Mouse (Mus musculus): ENCODE data around the gene Igsf8. TPM values are rescaled to one million over a fixed set of nuclear protein-coding genes. Genes with fewer than 3 reads are reported as not detected.

Igsf8 gene
- polyA plus RNA-seq, 1 experiment from 2014 or later = 45.4 TPM

DNA sequence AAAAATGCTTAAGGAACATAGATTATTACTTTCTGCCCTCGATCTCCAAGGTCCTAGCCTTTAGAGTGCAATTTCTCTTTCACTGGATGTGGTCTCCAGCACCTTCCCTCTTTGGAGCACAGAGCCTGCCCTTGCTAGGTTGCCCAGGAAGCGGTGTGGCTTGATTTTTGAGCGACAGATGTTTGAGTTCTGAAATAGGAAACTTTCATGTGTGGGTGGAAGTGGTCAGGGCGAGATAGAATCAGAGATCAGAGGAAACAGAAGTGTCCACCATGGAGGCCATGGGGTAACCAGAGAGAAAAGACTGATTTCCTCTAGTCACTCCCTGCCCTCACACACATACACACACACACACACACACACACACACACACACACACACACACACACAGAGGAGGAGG is 44.8 kb downstream of the Igsf8 start:
- Histone ChIP-seq H3K27me3 (no peaks in the 10 kb centered on the region), H3K9me3 (no peaks in the 10 kb centered on the region), H3K36me3 (no peaks in the 10 kb centered on the region), H3K9ac (no peak overlapping the region), H3K4me1 (peaks cover 16% of the 10 kb centered on the region), H3K4me3 (no peak overlapping the region), H3K27ac (peak overlapping the region; percentile 12; the same call in 1 of the 2 replicates), H3K4me2 (replicated peaks) (no peak overlapping the region)
- WGBS = 79% methylated on average over 4 of the region's 4 CpGs
- no peak for ATAC-seq (ENCODE audit: insufficient number of reproducible peaks, insufficient read depth, low FRiP score, low TSS enrichment)

- Histone ChIP-seq H3K27me3 (no peaks in the 10 kb centered on the region), H3K4me2 (replicated peaks) (no peak overlapping the region), H3K36me3 (no peaks in the 10 kb centered on the region), H3K4me3 (no peak overlapping the region), H3K9ac (no peak overlapping the region), H3K4me1 (peaks cover 17% of the 10 kb centered on the region), H3K27ac (0 out of 2 replicates have a peak overlapping the region, but pooled peaks have one; percentile 12), H3K9me3 (no peaks in the 10 kb centered on the region)
- WGBS = 76% methylated on average over 6 of the region's 6 CpGs
- no peak for ATAC-seq (ENCODE audit: insufficient number of reproducible peaks, insufficient read depth, low FRiP score, low TSS enrichment)
These were observed 45.4 kb downstream of the Igsf8 start for GRCm38 (mm10) chr1:172306885-172307284.

- Histone ChIP-seq H3K27me3 (no peaks in the 10 kb centered on the region), H3K36me3 (no peaks in the 10 kb centered on the region), H3K4me3 (no peak overlapping the region), H3K9ac (no peak overlapping the region), H3K4me1 (peaks cover 15% of the 10 kb centered on the region), H3K27ac (peak overlapping the region; percentile 5; the same call in 1 of the 2 replicates), H3K9me3 (no peaks in the 10 kb centered on the region), H3K4me2 (replicated peaks) (no peak overlapping the region)
- WGBS = 58% methylated on average over 10 of the region's 10 CpGs
- ATAC-seq (ENCODE audit: insufficient number of reproducible peaks, insufficient read depth, low FRiP score, low TSS enrichment) = no peak
These were observed 46.5 kb downstream of the Igsf8 start for GRCm38 (mm10) chr1:172307936-172308335.

GRCm38 (mm10) chr1:172308409-172308808 is 47.0 kb downstream of the Igsf8 start:
- no peaks in the 10 kb centered on the region for H3K36me3 ChIP-seq
- WGBS = 92% methylated on average over 1 of the region's 1 CpGs
- H3K27ac ChIP-seq = peak overlapping the region; percentile 5; the same call in 1 of the 2 replicates
- ATAC-seq (ENCODE audit: insufficient number of reproducible peaks, insufficient read depth, low FRiP score, low TSS enrichment) = no peak
- no peak overlapping the region for H3K4me2 ChIP-seq (replicated peaks)
- H3K9ac ChIP-seq = no peak overlapping the region
- no peaks in the 10 kb centered on the region for H3K9me3 ChIP-seq
- H3K4me3 ChIP-seq = no peak overlapping the region
- no peaks in the 10 kb centered on the region for H3K27me3 ChIP-seq
- H3K4me1 ChIP-seq = peaks cover 17% of the 10 kb centered on the region

- Histone ChIP-seq H3K36me3 (no peaks in the 10 kb centered on the region), H3K4me2 (replicated peaks) (peak overlapping the region; percentile 55), H3K9ac (peak overlapping the region; percentile 41; the same call in 1 of the 2 replicates), H3K27ac (peak overlapping the region; percentile 81; the same call in 1 of the 2 replicates), H3K4me3 (peak overlapping the region; percentile 25; the same call in 1 of the 2 replicates), H3K4me1 (peaks cover 21% of the 10 kb centered on the region), H3K27me3 (no peaks in the 10 kb centered on the region), H3K9me3 (no peaks in the 10 kb centered on the region)
- ATAC-seq (ENCODE audit: insufficient number of reproducible peaks, insufficient read depth, low FRiP score, low TSS enrichment) = peak; percentile 47
- 4% methylated on average over 14 of the region's 14 CpGs for WGBS
These were observed 48.4 kb downstream of the Igsf8 start for GRCm38 (mm10) chr1:172309699-172310398.

DNA sequence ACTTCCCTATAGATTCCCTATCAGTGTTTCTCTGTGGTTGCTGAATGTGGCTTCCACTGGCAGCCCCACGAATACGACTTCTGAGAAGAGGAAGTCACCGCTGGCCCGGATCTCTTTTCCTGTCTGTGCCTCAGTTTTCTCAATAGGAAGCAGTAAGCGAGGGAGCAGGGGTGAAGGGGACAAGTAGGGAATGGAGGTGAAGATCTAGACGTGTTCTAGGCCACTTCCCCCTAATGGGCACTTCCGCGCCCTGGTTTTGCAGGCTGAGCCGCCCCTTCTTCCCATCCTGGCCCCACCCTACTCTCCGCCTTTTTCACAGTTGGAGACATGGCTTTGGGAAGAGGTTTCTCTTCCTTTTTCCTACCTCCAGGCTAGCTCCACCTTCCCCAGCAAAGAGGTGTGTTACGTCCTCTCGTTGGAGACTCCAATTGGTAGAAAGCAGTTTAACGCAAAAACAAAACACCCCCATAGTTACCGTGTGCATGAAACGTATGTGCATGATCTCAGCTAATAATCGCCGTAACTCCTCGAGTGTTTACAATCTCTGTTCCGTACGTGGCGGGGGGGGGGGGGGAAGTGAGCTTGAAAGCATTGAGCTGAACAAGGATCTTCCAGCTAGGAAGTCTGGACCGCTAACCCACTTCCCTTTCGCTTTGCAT is 49.9 kb downstream of the Igsf8 start:
- 4% methylated on average over 23 of the region's 23 CpGs for WGBS
- Histone ChIP-seq H3K27ac (peak overlapping the region; percentile 79), H3K4me2 (replicated peaks) (peak overlapping the region; percentile 94), H3K4me1 (peaks cover 21% of the 10 kb centered on the region), H3K36me3 (no peaks in the 10 kb centered on the region), H3K9ac (peak overlapping the region; percentile 82; the same call in 1 of the 2 replicates), H3K4me3 (peak overlapping the region; percentile 77), H3K27me3 (no peaks in the 10 kb centered on the region), H3K9me3 (no peaks in the 10 kb centered on the region)
- ATAC-seq (ENCODE audit: insufficient number of reproducible peaks, insufficient read depth, low FRiP score, low TSS enrichment) = no peak

DNA sequence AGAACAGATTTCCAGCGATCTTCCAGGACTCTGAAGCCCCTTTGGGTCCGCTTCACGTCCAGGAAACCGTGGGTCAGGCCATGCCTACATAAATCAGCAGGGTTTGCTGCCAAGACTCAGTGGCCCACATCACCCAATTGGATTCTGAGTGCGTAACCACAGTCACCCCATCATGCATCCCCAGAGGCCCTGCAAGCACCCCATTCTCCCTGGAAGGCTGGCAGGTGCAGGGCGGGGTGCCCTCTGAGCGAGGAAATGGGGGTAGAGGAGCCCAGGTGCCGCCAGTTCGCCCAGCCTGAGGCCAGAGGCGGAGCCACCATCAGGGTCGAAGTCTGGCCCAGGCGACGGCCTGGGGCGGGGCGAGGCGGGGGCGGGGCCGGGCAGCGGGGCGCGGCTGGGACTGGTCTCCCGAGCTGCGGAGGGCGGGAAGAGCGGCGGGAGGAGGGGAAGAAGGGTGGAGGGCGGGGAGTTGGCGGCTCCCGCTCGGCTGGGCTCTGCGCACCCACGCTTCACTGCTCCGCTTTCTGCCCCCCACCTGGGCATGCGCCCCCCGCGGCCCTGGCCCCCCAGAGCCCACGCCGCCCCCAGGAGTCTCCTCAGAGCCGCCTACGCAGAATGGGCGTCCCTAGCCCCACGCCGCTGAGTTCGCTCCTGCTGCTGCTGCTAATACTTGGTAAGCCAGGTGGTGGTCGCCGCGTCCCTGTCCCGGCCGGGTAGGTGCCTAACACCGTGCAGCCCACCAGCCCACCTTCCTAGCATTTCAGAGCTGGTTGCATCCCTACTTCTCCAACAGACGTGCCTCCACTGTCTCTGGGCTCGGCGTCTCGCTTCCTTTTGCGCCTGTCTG is 50.7 kb downstream of the Igsf8 start:
- WGBS = under 1% methylated on average over 31 of the region's 55 CpGs
- H3K4me1 ChIP-seq = peaks cover 22% of the 10 kb centered on the region
- no peaks in the 10 kb centered on the region for H3K27me3 ChIP-seq
- peak overlapping the region; percentile 94 for H3K4me2 ChIP-seq (replicated peaks)
- H3K4me3 ChIP-seq = peak overlapping the region; percentile 77
- H3K36me3 ChIP-seq = no peaks in the 10 kb centered on the region
- no peaks in the 10 kb centered on the region for H3K9me3 ChIP-seq
- peak overlapping the region; percentile 79 for H3K27ac ChIP-seq
- peak overlapping the region; percentile 82 for H3K9ac ChIP-seq
- peak; percentile 74 for ATAC-seq (ENCODE audit: insufficient number of reproducible peaks, insufficient read depth, low FRiP score, low TSS enrichment)

DNA sequence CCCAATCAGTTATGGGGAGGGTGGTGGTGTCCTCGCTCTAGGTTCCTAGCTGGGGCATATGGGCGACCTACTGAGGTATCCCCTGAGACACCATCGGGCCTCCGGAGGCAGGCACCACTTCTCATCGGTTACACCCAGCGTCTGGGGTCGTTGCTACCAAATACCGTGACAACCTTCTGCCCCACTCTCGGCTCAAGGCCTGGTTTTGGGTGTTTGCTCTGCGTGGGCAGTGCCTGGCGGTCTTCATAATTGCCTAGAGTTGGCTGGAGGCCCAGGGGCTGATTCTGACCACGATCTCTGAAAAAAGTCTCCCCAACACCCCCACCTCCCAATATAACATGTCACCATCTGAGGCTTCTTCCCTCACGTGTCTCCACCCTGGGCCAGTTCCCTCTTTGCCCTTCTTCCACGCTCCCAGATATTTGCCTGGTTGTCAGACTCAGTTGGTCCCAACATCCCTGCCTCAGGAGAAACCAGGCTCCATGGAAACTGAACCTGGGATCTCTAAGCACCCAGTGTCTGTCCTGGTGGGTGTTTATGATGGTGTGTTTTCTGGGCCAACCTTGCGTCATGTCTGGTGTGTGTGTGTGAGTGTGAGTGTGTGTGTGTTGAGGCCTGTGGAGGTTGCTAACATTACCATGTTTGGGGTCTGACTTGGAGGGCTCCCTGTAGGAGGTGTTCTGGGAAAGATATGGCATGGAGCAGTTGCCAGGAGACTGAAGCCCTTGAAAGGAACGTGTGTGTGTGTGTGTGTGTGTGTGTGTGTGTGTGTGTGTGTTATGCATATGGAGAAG is 51.5 kb downstream of the Igsf8 start:
- H3K9me3 ChIP-seq = no peaks in the 10 kb centered on the region
- peaks cover 2% of the 10 kb centered on the region; the same call in 1 of the 2 replicates for H3K36me3 ChIP-seq
- H3K4me1 ChIP-seq = peaks cover 26% of the 10 kb centered on the region
- H3K27me3 ChIP-seq = no peaks in the 10 kb centered on the region
- WGBS = 16% methylated on average over 16 of the region's 16 CpGs
- H3K9ac ChIP-seq = peak overlapping the region; percentile 82
- H3K4me3 ChIP-seq = peak overlapping the region; percentile 77
- H3K4me2 ChIP-seq (replicated peaks) = peak overlapping the region; percentile 94
- ATAC-seq (ENCODE audit: insufficient number of reproducible peaks, insufficient read depth, low FRiP score, low TSS enrichment) = no peak
- H3K27ac ChIP-seq = no peak overlapping the region

GRCm38 (mm10) chr1:172313613-172314411 is 52.4 kb downstream of the Igsf8 start:
- WGBS = 74% methylated on average over 10 of the region's 10 CpGs
- H3K9ac ChIP-seq = peak overlapping the region; percentile 82; the same call in 1 of the 2 replicates
- peaks cover 9% of the 10 kb centered on the region; the same call in 1 of the 2 replicates for H3K36me3 ChIP-seq
- H3K4me1 ChIP-seq = peaks cover 26% of the 10 kb centered on the region
- H3K4me3 ChIP-seq = no peak overlapping the region; the same call in 1 of the 2 replicates
- H3K9me3 ChIP-seq = no peaks in the 10 kb centered on the region
- H3K27ac ChIP-seq = no peak overlapping the region
- no peak for ATAC-seq (ENCODE audit: insufficient number of reproducible peaks, insufficient read depth, low FRiP score, low TSS enrichment)
- peak overlapping the region; percentile 94; the same call in 1 of the 2 replicates for H3K4me2 ChIP-seq (replicated peaks)
- H3K27me3 ChIP-seq = no peaks in the 10 kb centered on the region

DNA sequence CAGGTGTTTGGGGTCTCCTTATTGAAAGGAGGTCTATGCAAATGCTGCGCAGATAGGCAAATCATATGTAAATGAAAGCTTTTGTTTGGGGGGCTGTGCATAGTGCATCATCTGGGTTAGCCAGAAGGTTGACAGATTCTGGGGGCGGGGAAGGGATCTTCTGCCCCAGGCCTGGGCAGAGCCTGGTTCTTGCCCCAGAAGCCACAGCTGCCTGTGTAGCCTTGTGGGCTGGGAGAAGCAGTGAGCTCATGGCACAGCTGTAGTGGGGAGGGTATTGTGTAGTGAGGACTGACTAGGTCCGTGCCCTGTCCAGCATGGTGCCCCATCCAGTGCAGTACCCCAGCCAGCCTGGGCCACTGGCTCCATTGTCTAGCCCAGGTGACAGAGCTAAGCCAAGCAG is 53.5 kb downstream of the Igsf8 start:
- WGBS = 74% methylated on average over 3 of the region's 3 CpGs
- H3K27me3 ChIP-seq = no peaks in the 10 kb centered on the region
- peaks cover 9% of the 10 kb centered on the region; the same call in 1 of the 2 replicates for H3K36me3 ChIP-seq
- no peak overlapping the region for H3K27ac ChIP-seq
- H3K4me1 ChIP-seq = peaks cover 21% of the 10 kb centered on the region
- no peaks in the 10 kb centered on the region for H3K9me3 ChIP-seq
- no peak for ATAC-seq (ENCODE audit: insufficient number of reproducible peaks, insufficient read depth, low FRiP score, low TSS enrichment)
- H3K4me3 ChIP-seq = no peak overlapping the region
- H3K9ac ChIP-seq = no peak overlapping the region
- no peak overlapping the region for H3K4me2 ChIP-seq (replicated peaks)
